10 mouse cellular contexts compared by ENCODE assay signal in the genomic region with DNA sequence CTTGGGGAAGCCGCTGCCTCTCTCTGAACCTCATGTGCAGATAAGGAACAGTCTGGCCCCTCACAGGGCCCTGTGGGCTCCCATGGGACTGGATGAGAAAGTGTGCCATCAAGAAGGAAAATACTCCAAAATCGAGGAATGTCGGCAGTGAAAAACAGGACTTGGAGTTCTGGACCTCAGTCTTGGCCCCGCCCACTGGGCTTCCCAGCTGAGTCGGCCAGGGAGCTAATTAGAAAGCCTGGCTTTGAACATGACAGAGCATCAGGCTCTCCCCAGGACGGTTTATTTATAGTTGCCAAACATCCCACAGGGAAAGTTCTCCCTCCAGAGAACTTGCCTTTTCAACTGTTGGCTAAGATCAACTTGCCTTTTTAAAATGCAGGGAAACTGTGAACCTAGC.
A peak's percentile ranks its signal among the peaks of the same experiment; 100 is the strongest.
DNase-seq lines count a peak whose midpoint lies in the region; ATAC-seq and TF ChIP-seq lines count a peak whose summit lies in the region.
"Had no signal": no experiment of that assay in that cellular context is flagged by ENCODE, and none has a peak within 500 bp of the region (broad histone marks: within the 10 kb centered on the region; RNA-seq: fewer than 3 reads in every experiment).

No protein-coding gene starts in this region.

- TF ChIP-seq POLR2A in liver, adult 2 months (IDR thresholded peaks at IDR 0.05; ENCODE audit: extremely low read depth, insufficient read depth, low read length): no peak

- no peaks in the 10 kb centered on the region for H3K36me3 ChIP-seq in liver, adult 2 months (ENCODE audit: control insufficient read depth, insufficient read depth, low read length)
- H3K36me3 ChIP-seq in liver, embryonic 11.5 days (ENCODE audit: control insufficient read depth, insufficient read depth, low read length): no peaks in the 10 kb centered on the region
- H3K36me3 ChIP-seq: embryonic facial prominence, embryonic 15.5 days had no signal

- WGBS in liver, adult 2 months: 57% methylated on average over 6 of the region's 6 CpGs
- 54% methylated on average over 6 of the region's 6 CpGs for whole genome bisulfite sequencing in liver, embryonic 11.5 days

- H3K9me3 ChIP-seq in liver, embryonic 11.5 days (ENCODE audit: control insufficient read depth, low read length): no peaks in the 10 kb centered on the region
- H3K9me3 ChIP-seq: embryonic facial prominence, embryonic 15.5 days had no signal

- no peaks in the 10 kb centered on the region for H3K27me3 ChIP-seq in liver, adult 2 months (ENCODE audit: control insufficient read depth, insufficient read depth, low read length)
- H3K27me3 ChIP-seq in liver, embryonic 11.5 days (replicated peaks; ENCODE audit: control insufficient read depth, insufficient read depth, low read length): no peaks in the 10 kb centered on the region
- H3K27me3 ChIP-seq: embryonic facial prominence, embryonic 15.5 days had no signal

- H3K79me2 ChIP-seq in liver, adult 2 months (ENCODE audit: control insufficient read depth, insufficient read depth, low read length): no peaks in the 10 kb centered on the region

- peak; percentile 19 for DNase-seq in liver, adult 2 months (ENCODE audit: extremely low read depth, low read depth, low spot score)
- no peak for DNase-seq in liver, embryonic 11.5 days (ENCODE audit: low spot score)
- DNase-seq in gastrocnemius, postnatal 36 days: peak; percentile 21 to 50
- DNase-seq in kidney, adult 9 months: peak; percentile 8
- peak; percentile 37 to 66 for DNase-seq in lung, postnatal 4 days
- DNase-seq in thymus, adult 18-20 months: no peak
- DNase-seq in spleen, adult 12 weeks (ENCODE audit: low spot score): no peak
- DNase-seq: cerebellum, adult 11-12 months; liver, postnatal 0 days had no signal

- no peak overlapping the region for H3K4me3 ChIP-seq in liver, adult 2 months (ENCODE audit: insufficient read depth, low read depth, low read length)
- no peak overlapping the region for H3K4me3 ChIP-seq in liver, embryonic 11.5 days (ENCODE audit: low read depth, low read length)
- H3K4me3 ChIP-seq: embryonic facial prominence, embryonic 15.5 days had no signal

- H3K4me2 ChIP-seq in liver, embryonic 11.5 days: no peak overlapping the region
- H3K4me2 ChIP-seq: embryonic facial prominence, embryonic 15.5 days had no signal

- no peak for TF ChIP-seq CTCF in liver, adult 2 months (IDR thresholded peaks at IDR 0.05; ENCODE audit: low read depth, low read length)

- H3K4me1 ChIP-seq in liver, adult 2 months (ENCODE audit: control insufficient read depth, insufficient read depth, low read length): no peaks in the 10 kb centered on the region
- no peaks in the 10 kb centered on the region for H3K4me1 ChIP-seq in liver, embryonic 11.5 days (replicated peaks; ENCODE audit: control insufficient read depth, insufficient read depth, low read length)

- H3K27ac ChIP-seq in liver, adult 2 months (replicated peaks; ENCODE audit: insufficient read depth, low read depth, low read length): no peak overlapping the region
- no peak overlapping the region for H3K27ac ChIP-seq in liver, embryonic 11.5 days (ENCODE audit: low read depth, low read length)
- H3K27ac ChIP-seq: embryonic facial prominence, embryonic 15.5 days had no signal

- H3K9ac ChIP-seq in liver, adult 2 months (ENCODE audit: low read depth, low read length): no peak overlapping the region
- no peak overlapping the region for H3K9ac ChIP-seq in liver, embryonic 11.5 days (ENCODE audit: low read depth, low read length)
- H3K9ac ChIP-seq: embryonic facial prominence, embryonic 15.5 days; liver, postnatal 0 days had no signal

- intact Hi-C loops in gastrocnemius, postnatal 36 days (cut with DNase I): no loop called here

- no peak for ATAC-seq in liver, embryonic 11.5 days (replicated peaks; ENCODE audit: low FRiP score)
- ATAC-seq: liver, postnatal 0 days had no signal

Comparison
In these comparisons a context has a peak if more than half of its experiments do, and no peak if none do; other contexts are left out.
1. DNase-seq: peak in liver, adult 2 months (single experiment), gastrocnemius, postnatal 36 days (2 of 2), kidney, adult 9 months (single experiment) and lung, postnatal 4 days (2 of 2); none in liver, embryonic 11.5 days (single experiment), thymus, adult 18-20 months (0 of 2) and spleen, adult 12 weeks (single experiment).